20 mouse cellular contexts compared by ENCODE assay signal in the genomic region with DNA sequence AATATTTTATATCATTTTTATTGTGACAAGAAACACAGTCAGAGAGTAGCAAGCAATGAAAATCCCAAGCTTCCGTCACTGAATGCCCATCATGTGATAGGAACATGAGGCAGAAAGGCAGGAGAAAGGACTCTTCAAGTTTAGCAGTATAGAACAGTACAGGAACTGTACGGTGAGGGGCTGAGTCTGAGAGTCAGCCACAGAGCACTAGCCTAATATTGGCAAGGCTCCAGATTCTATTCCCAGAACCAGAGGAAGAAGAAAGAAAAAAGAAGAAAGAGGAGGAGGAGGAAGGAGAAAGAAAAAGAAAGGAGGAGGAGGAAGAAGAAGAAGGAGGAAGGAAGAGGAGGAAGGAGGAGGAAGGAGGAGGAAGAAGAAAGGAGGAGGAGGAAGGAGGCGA. TPM values are rescaled to one million over a fixed set of nuclear protein-coding genes. Genes with fewer than 3 reads are reported as not detected.
DNase-seq lines count a peak whose midpoint lies in the region; ATAC-seq and TF ChIP-seq lines count a peak whose summit lies in the region.
"Had no signal": no experiment of that assay in that cellular context is flagged by ENCODE, and none has a peak within 500 bp of the region (broad histone marks: within the 10 kb centered on the region; RNA-seq: fewer than 3 reads in every experiment).

No protein-coding gene starts in this region.

- H3K36me3 ChIP-seq in heart, embryonic 12.5 days: no peaks in the 10 kb centered on the region
- no peaks in the 10 kb centered on the region for H3K36me3 ChIP-seq in hindbrain, postnatal 0 days (ENCODE audit: insufficient read depth, low read length)
- H3K36me3 ChIP-seq in hindbrain, embryonic 12.5 days: no peaks in the 10 kb centered on the region; the same call in 1 of the 2 replicates
- H3K36me3 ChIP-seq in megakaryocyte, embryonic 14.5 days (replicated peaks; ENCODE audit: low read length): peaks cover 26% of the 10 kb centered on the region
- H3K36me3 ChIP-seq: embryonic facial prominence, embryonic 12.5 days; midbrain, embryonic 13.5 days; neural tube, embryonic 13.5 days had no signal

- H3K9ac ChIP-seq in heart, embryonic 12.5 days: peak overlapping the region; percentile 27; the same call in 1 of the 2 replicates
- H3K9ac ChIP-seq in hindbrain, postnatal 0 days (replicated peaks; ENCODE audit: low read length): no peak overlapping the region
- no peak overlapping the region for H3K9ac ChIP-seq in hindbrain, embryonic 12.5 days
- H3K9ac ChIP-seq: embryonic facial prominence, embryonic 12.5 days; forebrain, postnatal 0 days; limb, embryonic 12.5 days; midbrain, embryonic 13.5 days; neural tube, embryonic 13.5 days had no signal

- no peaks in the 10 kb centered on the region for H3K9me3 ChIP-seq in heart, embryonic 12.5 days (replicated peaks)
- no peaks in the 10 kb centered on the region for H3K9me3 ChIP-seq in hindbrain, postnatal 0 days (ENCODE audit: low read length)
- no peaks in the 10 kb centered on the region for H3K9me3 ChIP-seq in hindbrain, embryonic 12.5 days (replicated peaks)
- no peaks in the 10 kb centered on the region for H3K9me3 ChIP-seq in megakaryocyte, embryonic 14.5 days
- H3K9me3 ChIP-seq: embryonic facial prominence, embryonic 12.5 days; limb, embryonic 12.5 days; midbrain, embryonic 13.5 days; neural tube, embryonic 13.5 days had no signal

- no peak for TF ChIP-seq CTCF in hindbrain, postnatal 0 days (IDR thresholded peaks at IDR 0.05; ENCODE audit: low read depth)

- no peak for DNase-seq in heart, adult 11 months
- peak; percentile 31 for DNase-seq in hindbrain, postnatal 0 days (ENCODE audit: low spot score)
- DNase-seq: adrenal gland, adult 2 months; cerebellum, adult 9-10 months; forebrain, postnatal 0 days; gastrocnemius, postnatal 36 days; right cerebral cortex, adult 18-20 months had no signal

- H3K4me3 ChIP-seq in heart, embryonic 12.5 days: no peak overlapping the region
- H3K4me3 ChIP-seq in hindbrain, postnatal 0 days (ENCODE audit: low read length): no peak overlapping the region
- no peak overlapping the region for H3K4me3 ChIP-seq in hindbrain, embryonic 12.5 days
- peak overlapping the region; percentile 64 for H3K4me3 ChIP-seq in megakaryocyte, embryonic 14.5 days (replicated peaks)
- H3K4me3 ChIP-seq: embryonic facial prominence, embryonic 12.5 days; limb, embryonic 12.5 days; midbrain, embryonic 13.5 days; neural tube, embryonic 13.5 days had no signal

- H3K27ac ChIP-seq in heart, embryonic 12.5 days (ENCODE audit: poor library complexity, severe bottlenecking): peak overlapping the region; percentile 81
- no peak overlapping the region for H3K27ac ChIP-seq in hindbrain, postnatal 0 days
- no peak overlapping the region for H3K27ac ChIP-seq in hindbrain, embryonic 12.5 days
- H3K27ac ChIP-seq: embryonic facial prominence, embryonic 12.5 days; limb, embryonic 12.5 days; macrophage; midbrain, embryonic 13.5 days; neural tube, embryonic 13.5 days; stomach, postnatal 0 days had no signal

- H3K4me1 ChIP-seq in heart, embryonic 12.5 days (replicated peaks): peaks cover 69% of the 10 kb centered on the region
- H3K4me1 ChIP-seq in hindbrain, postnatal 0 days (ENCODE audit: insufficient read depth, low read length): no peaks in the 10 kb centered on the region
- H3K4me1 ChIP-seq in hindbrain, embryonic 12.5 days: peaks cover 3% of the 10 kb centered on the region; the same call in 1 of the 2 replicates
- peaks cover 94% of the 10 kb centered on the region for H3K4me1 ChIP-seq in megakaryocyte, embryonic 14.5 days

- no peaks in the 10 kb centered on the region for H3K27me3 ChIP-seq in heart, embryonic 12.5 days (replicated peaks)
- no peaks in the 10 kb centered on the region for H3K27me3 ChIP-seq in hindbrain, postnatal 0 days (ENCODE audit: insufficient read depth, low read length)
- no peaks in the 10 kb centered on the region for H3K27me3 ChIP-seq in hindbrain, embryonic 12.5 days
- H3K27me3 ChIP-seq in megakaryocyte, embryonic 14.5 days (replicated peaks): no peaks in the 10 kb centered on the region
- H3K27me3 ChIP-seq: embryonic facial prominence, embryonic 12.5 days; limb, embryonic 12.5 days; midbrain, embryonic 13.5 days; neural tube, embryonic 13.5 days had no signal

- H3K4me2 ChIP-seq in heart, embryonic 12.5 days: peak overlapping the region; percentile 16
- no peak overlapping the region for H3K4me2 ChIP-seq in hindbrain, postnatal 0 days (ENCODE audit: low read depth, low read length)
- no peak overlapping the region for H3K4me2 ChIP-seq in hindbrain, embryonic 12.5 days (replicated peaks)
- H3K4me2 ChIP-seq: embryonic facial prominence, embryonic 12.5 days; limb, embryonic 12.5 days; midbrain, embryonic 13.5 days; neural tube, embryonic 13.5 days had no signal

- WGBS in heart, embryonic 12.5 days: 43% methylated on average over 3 of the region's 3 CpGs
- WGBS in hindbrain, postnatal 0 days: 52% methylated on average over 3 of the region's 3 CpGs
- 74% methylated on average over 2 of the region's 3 CpGs for WGBS in hindbrain, embryonic 12.5 days

- no peak for ATAC-seq in heart, embryonic 12.5 days (ENCODE audit: insufficient number of reproducible peaks, low FRiP score)
- no peak for ATAC-seq in hindbrain, postnatal 0 days
- ATAC-seq in hindbrain, embryonic 12.5 days (ENCODE audit: low FRiP score): no peak
- ATAC-seq in megakaryocyte, adult 5-6 weeks (ENCODE audit: poor library complexity, severe bottlenecking): no peak
- ATAC-seq in activated CD4-positive, CD25-positive, alpha-beta regulatory T cell, adult 4 months: no peak
- ATAC-seq: forebrain, postnatal 0 days; hindbrain, embryonic 16.5 days; intestine, postnatal 0 days; midbrain, embryonic 13.5 days had no signal

RNA-seq across cellular contexts. Expression of a gene that starts 32.7 kb away (rescaled TPM):
- polyA plus RNA-seq in heart, embryonic 12.5 days (2016; fragmentation: Nextera tagmentation; extraction: Ambion mirVana): 23.4 and 25.0 TPM in 2 replicates
- 18.9 and 19.3 TPM in 2 replicates for total RNA-seq in hindbrain, postnatal 0 days (2014; rRNA removed)
- 19.1 and 19.4 TPM in 2 replicates for polyA plus RNA-seq in hindbrain, postnatal 0 days (2015; fragmentation: Nextera tagmentation; extraction: Ambion mirVana)
- polyA plus RNA-seq in hindbrain, embryonic 12.5 days (2016; fragmentation: Nextera tagmentation; extraction: Ambion mirVana): 25.3 and 31.7 TPM in 2 replicates
- 0.75 and 1.5 TPM in 2 replicates for polyA plus RNA-seq in megakaryocyte, embryonic 14.5 days (2012; ENCODE audit: insufficient read depth, low replicate concordance)
- total RNA-seq in megakaryocyte, adult 5-6 weeks (2015): 22.9 and 25.0 TPM in 2 replicates
- 9.8 and 10.5 TPM in 2 replicates for total RNA-seq in megakaryocyte, adult 5-6 weeks (2017)
- polyA plus RNA-seq in activated CD4-positive, CD25-positive, alpha-beta regulatory T cell, adult 4 months (2017; shearing (Covaris generic)): 10 to 100 TPM in 1 of 2 experiments, 1 to 10 TPM in 1; 9.9 to 10.1 TPM

RNA-seq across cellular contexts. Expression of a gene that starts 52.0 kb away (rescaled TPM):
- 171 and 182 TPM in 2 replicates for polyA plus RNA-seq in heart, embryonic 12.5 days (2016; fragmentation: Nextera tagmentation; extraction: Ambion mirVana)
- total RNA-seq in hindbrain, postnatal 0 days (2014; rRNA removed): 234 and 266 TPM in 2 replicates
- polyA plus RNA-seq in hindbrain, postnatal 0 days (2015; fragmentation: Nextera tagmentation; extraction: Ambion mirVana): 216 and 219 TPM in 2 replicates
- 247 and 251 TPM in 2 replicates for polyA plus RNA-seq in hindbrain, embryonic 12.5 days (2016; fragmentation: Nextera tagmentation; extraction: Ambion mirVana)
- polyA plus RNA-seq in megakaryocyte, embryonic 14.5 days (2012; ENCODE audit: insufficient read depth, low replicate concordance): 3.6 and 19.1 TPM in 2 replicates
- 265 and 283 TPM in 2 replicates for total RNA-seq in megakaryocyte, adult 5-6 weeks (2015)
- total RNA-seq in megakaryocyte, adult 5-6 weeks (2017): 250 and 266 TPM in 2 replicates
- polyA plus RNA-seq in activated CD4-positive, CD25-positive, alpha-beta regulatory T cell, adult 4 months (2017; shearing (Covaris generic)): 100 to 1,000 TPM; 244 to 245 TPM
